Mouse (Mus musculus) thymus, adult 2 months (tissue): ENCODE data around the gene Fam83b.

Experiments used
- CTCF ChIP-seq: fragments of 200-500 bp; IDR thresholded peaks from 2 replicates; pipeline ENCODE4 v1.5.1; 2012; ENCODE audit warnings: mild to moderate bottlenecking, control low read depth, low read length, moderate library complexity, borderline replicate concordance; ENCODE audit not compliant: control insufficient read depth, poor library complexity, insufficient read depth; ENCODE audit errors: extremely low read depth
- POLR2A ChIP-seq: fragments of 200-500 bp; IDR thresholded peaks from 2 replicates; pipeline ENCODE4 v1.6.1; 2012; ENCODE audit warnings: mild to moderate bottlenecking, low read length, control low read depth, moderate library complexity; ENCODE audit not compliant: control insufficient read depth, poor library complexity, insufficient read depth; ENCODE audit errors: extremely low read depth

- TF ChIP-seq POLR2A (no peak), CTCF (no peak)
These were observed 35.5 kb downstream of the Fam83b start for GRCm38 (mm10) chr9:76531368-76531767.
